Mouse (Mus musculus) bone marrow, adult 2 months (tissue): ENCODE data around the gene Igfbp2.

Experiments used
- CTCF ChIP-seq: fragments of 200-500 bp; IDR thresholded peaks from 2 replicates; pipeline ENCODE4 v1.5.1; 2011; ENCODE audit warnings: low read length, control low read depth; ENCODE audit not compliant: control insufficient read depth, insufficient read depth
- POLR2A ChIP-seq: fragments of 200-500 bp; IDR thresholded peaks from 2 replicates; pipeline ENCODE4 v1.6.1; 2011; ENCODE audit warnings: low read depth, mild to moderate bottlenecking, control low read depth, low read length, borderline replicate concordance; ENCODE audit not compliant: control insufficient read depth

DNA sequence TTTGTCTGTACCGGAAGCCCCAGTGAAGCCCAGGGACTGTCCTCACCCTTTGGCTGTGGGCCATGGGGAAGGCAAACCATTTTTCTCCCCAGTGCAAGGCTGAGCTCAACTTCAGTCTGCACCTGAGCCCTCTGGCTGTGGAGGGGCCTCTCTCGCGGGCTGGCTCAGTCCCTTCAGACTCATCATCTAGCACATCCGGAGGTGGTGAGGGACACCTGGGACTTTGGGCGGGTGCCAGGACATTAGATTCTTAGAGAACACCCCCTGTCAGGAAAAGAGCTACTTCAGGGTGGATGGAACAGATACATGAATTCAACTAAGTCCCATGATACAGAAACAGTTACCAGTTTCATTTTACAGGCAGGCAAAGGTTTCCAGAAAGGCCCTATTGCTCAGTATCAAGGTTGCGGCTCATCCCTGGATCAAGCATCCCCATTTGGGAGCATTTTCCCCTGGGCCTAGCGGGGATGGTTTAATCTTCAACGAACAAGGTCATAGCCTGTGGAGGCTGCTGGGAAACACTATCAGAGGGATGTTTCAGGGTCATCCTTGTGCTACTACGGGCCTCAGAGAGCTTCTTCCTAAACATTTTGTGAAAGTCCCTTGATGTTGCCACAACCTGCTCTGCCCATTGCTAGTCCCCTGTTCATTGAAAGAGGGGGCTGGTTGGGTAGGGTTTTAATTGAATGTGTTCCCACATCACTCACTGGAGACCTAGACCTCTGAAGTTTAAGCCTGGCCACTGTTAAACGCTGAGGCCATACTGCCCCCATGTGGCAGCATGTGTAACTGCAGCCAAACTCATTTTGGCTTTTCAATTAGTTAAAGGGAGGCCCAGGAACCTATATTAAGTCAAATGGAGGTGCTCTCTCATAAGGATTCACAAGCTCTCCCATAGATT, 30.3 kb downstream of the Igfbp2 start:
- TF ChIP-seq POLR2A, result no peak
- TF ChIP-seq CTCF, result peak; percentile 74
